Mouse (Mus musculus) urinary bladder, adult 2 months (tissue): ENCODE measurements around the gene Atp8a2. TPM values are rescaled to one million over a fixed set of nuclear protein-coding genes. Genes with fewer than 3 reads are reported as not detected.
A peak's percentile ranks its signal among the peaks of the same experiment; 100 is the strongest.

Experiments used
- DNase-seq: peaks from one replicate; pipeline ENCODE4 v3.0.0; 2022; ENCODE audit warnings: low spot score
- polyA plus RNA-seq: library from polyadenylated mRNA; depleted of rRNA; stranded (reverse); fragments of >200 nt; gene quantifications from 2 replicates; pipeline ENCODE4 v1.2.3, GENCODE M21; 2012

The Atp8a2 gene
- polyA plus RNA-seq, 1 experiment: 1.4 TPM

DNA sequence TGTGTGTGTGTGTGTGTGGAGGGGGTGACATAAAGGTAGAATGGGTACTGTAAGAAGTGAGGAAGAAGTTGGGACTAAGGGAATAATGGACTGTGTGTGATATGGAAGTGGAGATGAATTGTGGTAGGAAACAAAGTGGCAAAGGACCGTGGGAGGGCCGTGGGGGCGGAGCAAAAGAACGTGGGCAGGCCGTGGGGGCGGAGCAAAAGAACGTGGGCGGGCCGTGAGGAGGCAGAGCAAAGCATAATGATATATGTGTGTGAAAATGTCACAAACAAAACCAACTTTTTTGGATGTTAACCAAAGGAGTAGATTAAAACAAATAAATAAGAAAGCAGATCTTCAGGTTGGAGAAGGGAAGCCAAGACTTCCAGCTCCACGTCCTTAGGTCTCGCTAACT is 44.6 kb downstream of the Atp8a2 start:
- no peak for DNase-seq

DNA sequence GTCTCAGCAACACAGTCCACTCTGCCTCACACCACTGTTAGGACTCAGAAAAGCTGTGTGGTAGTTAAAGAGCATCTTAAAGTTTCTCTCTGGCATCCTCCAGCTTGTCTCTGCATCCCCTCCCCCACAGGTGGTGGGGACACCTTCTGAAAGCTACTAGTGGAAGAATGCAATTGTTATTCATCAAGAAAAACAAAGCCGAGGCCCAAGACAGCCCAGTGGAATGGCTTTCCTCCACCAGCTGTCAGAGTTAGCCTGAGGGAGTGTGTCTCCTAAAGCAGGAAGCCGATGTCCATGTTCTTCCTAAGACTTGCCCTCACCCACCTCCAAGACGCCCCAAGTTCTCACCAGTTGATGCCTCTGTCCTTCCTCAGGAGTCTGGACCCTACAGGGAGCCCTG is 48.1 kb downstream of the Atp8a2 start:
- no peak for DNase-seq

DNA sequence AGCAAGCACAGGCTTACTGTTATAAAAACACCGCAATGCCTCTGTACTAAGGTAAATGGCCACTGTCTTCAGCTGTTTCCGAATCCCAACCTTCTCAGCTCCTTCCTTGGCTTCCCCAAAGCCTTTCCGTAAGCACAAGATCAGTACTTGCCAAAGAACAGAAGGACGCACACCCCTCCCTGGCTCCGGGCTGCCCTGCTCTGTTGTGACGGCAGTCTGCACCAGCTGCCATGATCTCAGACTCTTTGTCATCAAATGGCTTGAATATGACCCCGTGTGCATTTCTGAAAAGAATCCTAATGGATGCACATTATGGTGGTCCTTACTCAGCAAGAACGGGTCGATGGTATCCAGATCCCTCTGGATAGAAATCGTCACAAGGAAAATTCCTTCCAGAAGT is 53.7 kb downstream of the Atp8a2 start:
- no peak for DNase-seq

DNA sequence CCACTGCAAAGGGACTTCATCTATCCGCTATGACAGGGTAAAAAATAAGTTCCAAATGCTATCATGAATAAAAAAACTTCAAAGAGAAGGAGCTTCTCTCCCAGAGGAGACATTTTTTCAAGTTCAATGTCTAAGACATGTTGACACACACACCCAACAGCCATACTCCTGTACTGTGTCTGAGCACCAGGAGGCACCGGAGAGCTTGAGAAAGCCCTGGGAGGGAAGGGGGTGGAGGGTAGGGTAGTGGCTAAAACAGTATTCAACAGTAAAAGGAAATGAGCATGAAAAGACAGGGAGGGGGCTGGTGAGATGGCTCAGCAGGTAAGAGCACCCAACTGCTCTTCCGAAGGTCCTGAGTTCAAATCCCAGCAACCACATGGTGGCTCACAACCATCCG is 58.6 kb downstream of the Atp8a2 start:
- no peak for DNase-seq

DNA sequence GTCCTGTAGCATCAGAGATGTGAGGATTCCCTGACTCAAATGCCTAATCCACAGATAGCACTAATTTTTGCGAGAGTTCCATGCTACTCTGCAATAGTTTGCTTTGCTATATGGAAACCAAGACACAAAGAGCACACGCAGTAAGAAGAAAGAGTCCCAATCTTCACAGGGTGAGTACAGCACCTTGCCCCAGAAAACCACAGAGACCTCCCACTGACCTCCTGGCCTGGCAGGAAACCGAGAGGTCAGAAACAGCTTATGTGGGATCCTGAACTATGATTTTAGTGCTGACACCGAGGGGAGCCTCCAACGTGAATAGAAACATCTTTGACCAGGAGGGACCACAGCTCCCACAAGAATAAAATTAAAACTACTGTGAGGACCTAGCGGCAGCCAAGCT is 59.2 kb downstream of the Atp8a2 start:
- DNase-seq: no peak

DNA sequence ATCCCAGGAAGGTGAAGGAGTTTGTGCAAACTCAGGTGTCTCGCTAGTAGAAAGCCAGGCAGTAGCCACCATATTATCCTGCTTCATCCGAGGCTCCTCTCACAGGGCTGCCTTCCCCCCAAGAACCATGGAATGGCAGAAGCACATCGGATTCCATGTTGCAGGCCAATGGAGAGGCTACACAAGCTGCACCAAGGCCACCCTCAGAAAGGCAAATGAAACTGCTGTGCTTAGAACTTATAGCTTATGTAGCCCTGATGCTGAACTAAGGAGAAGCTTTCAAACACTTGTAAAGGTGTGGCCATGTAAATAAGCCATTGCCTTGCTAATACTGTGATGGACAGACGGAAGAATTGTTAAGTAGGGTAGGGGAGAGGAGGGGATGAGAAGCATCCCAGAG is 61.2 kb downstream of the Atp8a2 start:
- DNase-seq: no peak

DNA sequence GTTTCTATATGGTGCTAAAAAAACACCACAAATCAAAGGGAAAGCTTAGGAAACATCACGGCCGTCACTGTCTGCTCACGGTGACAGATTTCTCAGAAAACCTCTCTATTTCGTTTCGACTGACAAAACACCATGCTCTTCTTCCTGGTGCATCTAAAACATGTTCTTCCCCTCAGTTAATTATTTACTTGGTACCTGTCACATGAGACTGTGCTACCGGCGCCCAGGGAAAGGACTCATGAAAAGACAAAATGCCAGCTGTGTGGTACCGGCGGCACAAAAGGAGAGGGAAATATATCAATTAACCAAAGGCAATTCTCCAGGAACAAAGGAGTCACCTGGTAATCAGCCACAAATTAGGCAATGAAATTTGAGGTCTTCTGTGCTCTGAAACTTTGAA is 62.3 kb downstream of the Atp8a2 start:
- DNase-seq: no peak

DNA sequence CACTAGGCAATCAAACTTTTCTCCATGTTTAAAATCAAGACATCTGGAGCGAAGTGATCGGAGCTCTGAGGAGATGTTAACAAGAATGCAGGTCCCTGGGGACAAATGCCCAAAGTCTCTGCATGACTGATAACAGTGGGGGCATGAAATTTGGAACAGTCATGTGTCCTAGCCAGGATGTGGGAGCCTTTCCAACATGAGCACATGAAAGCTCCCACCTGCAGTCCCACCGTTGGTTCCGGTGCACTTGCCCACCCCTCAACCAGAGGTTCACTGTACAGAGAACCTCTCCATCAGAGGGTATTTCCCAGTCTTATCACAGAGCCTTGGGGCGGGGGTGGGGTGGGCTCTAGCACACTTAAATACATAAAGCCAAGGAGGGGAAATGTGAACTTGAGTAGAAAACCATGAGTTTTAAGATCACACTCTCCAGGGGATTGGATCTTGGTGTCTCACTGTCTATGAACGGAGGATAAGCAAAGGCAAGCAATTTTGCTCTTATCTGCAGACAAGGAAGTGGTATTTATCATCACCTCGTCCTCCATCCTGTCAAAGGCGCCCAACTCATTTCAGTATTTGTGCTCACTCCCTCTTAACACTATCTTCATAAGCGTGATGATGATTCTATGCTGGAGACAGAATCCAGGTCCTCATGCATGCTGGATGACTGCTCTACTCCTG is 65.6 kb downstream of the Atp8a2 start:
- no peak for DNase-seq

DNA sequence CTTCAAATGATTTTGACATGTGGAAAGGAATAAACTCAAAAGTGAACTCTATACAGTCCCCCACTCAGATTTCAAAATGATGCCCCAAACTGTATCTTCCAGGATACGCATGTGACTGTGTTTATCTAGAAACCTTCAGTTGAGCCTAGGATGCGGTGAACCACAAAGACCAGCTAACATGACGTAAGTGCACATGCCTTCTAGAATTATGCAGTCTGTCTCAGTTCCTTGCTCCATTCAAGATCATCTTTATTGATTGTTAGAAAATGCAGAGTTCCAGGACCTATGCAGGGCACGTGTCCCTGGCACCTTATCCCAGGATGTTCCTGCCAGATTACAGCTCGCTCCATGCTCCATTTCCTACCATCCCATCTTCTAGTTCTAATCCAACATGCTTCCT is 67.4 kb downstream of the Atp8a2 start:
- no peak for DNase-seq

DNA sequence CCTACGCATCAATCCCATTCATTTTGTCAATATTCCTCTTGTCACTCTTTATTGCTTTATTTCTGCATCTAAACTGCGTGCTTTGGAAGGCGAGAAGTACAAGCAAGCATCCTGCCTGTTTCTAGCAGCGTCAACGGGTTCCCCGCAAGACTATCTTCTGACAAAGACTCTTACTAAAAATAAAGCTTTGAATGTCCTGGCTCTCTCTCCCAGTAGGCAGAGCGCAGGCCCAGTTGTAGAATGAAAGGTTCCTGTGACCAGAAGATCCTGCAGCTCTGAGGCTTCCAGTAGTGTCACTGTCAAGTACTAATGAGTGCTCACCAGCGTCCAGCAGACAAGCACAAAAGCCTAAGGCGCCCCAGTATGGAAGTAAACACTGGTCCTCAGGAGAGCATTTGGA is 71.8 kb downstream of the Atp8a2 start:
- no peak for DNase-seq

DNA sequence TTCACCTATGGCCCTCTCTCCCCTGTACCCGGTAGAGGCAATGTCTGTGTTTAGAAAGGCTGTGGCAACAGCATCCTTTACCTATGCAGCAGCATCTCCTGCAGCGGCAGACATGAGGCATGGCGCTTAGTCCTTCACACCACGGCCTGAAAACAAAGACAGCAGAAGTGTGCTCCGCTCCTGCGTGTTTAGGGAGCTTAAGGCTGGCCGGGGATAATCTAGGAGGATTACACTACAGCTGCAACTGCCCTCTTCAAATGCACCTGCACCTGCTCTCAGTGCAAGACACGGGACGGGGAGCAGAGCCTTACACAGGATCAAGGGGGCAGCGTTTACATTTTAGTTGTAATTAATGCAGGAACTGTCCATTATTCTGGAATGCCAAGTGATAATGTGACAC is 75.4 kb downstream of the Atp8a2 start:
- no peak for DNase-seq

DNA sequence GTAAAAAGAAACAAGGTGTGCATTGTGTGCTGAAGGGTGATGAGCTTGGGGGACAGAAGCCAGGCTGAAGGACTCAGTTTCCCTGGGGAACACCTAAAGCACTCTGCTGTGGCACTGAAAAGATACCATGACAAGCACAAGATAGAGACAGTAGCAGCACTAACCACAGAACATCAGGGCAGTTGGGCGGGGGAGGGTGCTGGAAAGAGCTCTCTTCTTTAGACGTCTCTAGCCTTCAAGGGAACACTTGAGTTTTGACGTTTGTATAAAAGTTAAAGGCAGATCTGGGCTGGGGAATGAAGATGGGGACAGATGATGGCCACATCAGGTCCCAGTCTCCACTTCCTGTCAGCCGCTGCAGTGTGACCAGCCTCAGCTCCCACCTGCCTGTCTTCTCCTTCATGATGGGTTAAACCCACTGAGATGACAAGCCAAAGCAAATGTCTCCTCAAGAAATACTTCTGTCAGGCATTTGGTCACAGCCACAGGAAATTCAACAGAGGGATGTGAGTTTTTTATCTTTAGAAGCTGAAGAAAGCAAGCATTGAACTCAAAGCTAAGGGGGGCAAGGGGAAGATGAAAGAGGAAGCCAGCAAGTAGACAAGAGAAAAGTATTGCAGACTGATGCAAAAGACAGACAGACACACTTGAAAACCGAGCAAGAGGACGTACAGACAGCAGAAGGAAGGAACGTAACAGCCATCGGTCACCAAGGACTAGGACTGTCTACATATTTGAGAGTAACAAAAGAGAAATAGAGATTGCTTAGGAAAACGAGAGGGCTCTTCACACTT is 79.0 kb downstream of the Atp8a2 start:
- no peak for DNase-seq

DNA sequence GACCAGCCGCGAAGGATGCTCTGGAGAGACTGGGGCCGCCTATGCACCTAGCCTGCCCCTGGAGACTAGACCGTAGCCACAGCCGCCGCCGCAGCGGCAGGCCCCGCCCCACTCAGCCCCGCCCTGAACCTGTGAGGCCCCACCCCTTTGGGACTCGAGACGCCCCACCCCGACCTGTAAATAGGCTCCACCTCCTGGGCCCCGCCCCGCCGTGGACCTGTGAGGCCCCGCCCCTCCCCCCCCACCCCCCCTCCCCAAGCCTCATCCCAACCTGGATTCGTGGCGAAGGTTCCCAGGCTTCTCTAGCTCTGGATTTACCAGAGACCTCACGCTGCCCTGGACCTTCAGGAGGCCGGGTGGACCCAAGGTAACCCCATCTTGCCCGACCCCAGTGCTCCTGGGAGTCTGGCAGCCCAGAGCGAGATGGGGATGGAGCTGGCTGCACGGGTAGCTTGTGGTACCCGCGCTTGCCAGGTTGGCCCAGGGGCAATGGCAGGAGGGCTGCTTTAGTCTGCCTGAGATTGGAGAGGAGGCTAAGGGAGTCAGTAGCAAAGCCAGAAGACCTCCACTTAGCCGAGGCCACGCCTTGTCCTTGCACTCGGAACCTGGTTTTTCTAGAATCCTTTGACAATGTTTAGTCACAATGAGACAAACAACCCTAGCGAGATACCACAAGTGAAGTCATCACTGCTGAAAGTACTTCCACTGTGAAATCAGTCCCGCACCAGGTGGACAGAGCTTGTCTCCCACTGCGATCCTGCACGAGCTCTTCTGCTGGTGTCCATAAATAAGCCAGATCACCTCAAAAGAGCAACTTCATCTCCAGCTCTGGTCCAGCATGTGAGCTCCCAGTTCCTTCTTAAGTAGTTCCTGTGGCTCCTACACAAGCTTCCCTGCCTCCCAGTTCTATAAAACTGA is 109.9 kb downstream of the Atp8a2 start:
- DNase-seq: peak; percentile 29

DNA sequence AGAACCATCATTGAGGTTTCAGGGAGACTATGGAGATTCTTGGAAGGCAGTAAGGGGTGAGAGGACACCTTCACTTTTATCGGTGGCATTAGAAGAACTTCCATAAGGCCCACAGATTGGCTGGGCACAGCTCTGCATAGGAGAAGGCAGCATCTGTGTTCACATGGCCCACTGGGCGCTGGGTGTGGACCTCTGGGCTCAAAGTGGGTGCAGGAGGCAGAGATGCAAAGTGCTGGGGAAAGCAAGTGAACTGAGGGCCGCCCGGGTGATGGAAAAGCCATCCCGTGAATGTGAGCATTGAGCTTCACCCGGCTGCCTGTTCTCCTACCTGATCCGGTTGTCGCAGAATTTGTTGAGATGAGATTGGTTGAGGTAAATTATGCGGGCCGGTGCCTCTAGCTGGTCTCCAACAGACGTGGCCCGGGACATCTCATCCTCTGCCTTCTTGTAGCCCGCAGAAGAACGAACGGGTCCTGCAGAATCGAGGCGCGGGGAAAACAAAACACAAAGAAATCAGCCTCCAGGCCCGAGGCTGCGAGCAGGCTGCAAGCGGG is 110.6 kb downstream of the Atp8a2 start:
- DNase-seq: no peak

DNA sequence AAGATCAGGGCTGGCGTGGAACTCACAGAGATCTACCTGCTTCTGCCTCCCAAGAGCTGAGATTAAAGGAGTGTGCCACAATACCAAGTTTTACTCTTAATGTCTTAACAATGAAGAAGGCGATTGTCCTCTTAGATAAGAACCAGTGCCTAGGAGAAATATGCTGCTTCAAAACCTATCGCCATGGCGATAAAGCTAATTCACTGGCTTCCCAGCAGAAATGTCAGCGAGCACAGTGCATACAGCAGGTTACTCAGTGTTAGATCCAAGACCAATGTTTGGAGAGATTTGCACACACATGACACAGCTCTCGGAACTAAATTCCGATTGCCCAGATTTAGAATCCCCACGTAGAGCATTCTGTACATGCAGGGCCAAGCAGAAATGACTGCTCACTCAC is 114.2 kb downstream of the Atp8a2 start:
- no peak for DNase-seq

DNA sequence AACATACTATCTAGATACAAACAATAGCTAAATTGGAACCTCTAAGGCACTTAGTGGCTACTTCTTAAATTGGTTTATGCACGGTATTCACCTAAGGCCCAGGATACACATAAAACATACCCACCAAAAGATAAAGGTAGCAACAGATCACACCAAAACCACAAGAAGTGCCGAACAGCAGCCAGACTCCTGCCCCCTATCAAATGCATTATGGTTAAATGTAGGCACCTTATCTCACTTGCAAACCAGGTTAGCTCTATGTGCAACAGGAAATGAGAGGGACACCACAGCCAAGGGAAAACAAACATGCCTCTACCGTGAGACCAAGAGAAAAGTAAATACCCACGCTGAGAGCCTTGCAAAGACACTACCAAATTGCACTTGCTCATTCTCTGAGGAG is 124.5 kb downstream of the Atp8a2 start:
- DNase-seq: no peak

DNA sequence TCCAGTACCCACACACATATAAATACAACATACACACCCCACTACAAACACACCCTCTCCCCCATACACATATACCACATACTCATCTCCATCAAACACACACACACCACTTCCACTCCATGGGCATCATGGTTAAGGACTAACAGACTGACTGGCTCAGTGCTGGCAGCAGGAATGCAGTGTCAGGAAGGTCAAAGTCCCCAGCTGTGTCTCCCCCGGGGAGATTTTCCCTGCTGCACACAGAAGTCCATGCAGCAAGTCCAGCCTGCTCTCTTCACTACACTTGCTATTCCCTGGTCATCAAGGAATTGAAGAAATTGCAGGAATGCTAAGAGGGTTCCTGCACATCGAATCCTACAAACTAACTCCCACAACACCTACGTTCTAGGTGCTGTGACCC is 131.8 kb downstream of the Atp8a2 start:
- DNase-seq: no peak

DNA sequence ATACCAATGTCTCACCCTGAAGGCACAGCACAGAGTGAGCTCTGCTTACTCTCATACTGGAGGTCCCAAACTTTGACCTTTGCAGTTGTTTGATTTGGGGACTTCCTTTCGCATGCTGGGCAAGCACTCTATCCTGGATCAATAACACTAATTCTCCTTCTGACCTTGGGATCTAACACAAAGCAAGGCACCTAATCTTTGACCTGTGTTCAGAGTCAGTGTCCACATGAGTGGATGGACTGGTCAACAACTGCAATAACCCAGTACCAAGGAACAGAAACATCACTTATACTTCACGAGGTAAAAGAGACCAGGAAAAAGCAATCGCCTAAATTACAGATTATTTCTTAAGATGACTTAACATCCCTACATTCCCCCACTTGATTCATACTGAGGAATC is 136.0 kb downstream of the Atp8a2 start:
- DNase-seq: no peak

DNA sequence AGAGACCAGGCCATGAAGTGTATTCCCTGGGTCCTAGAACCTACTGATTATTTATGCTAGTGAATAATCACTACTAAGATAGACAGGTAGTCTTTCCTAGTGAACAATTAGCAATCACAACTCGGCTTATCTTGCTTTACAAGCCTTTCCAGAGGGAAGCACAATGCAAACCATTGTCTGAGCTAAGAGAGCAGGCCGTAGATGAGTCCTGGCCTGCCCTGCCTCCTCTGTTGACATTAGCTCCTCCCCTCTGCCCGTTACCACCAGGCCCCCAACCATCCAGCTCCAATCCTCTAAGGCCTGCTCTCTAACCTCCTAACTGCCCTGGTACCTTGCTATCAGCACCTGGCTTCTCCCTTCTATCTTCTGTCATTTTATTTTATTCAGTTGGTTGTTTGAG is 138.1 kb downstream of the Atp8a2 start:
- DNase-seq: no peak

DNA sequence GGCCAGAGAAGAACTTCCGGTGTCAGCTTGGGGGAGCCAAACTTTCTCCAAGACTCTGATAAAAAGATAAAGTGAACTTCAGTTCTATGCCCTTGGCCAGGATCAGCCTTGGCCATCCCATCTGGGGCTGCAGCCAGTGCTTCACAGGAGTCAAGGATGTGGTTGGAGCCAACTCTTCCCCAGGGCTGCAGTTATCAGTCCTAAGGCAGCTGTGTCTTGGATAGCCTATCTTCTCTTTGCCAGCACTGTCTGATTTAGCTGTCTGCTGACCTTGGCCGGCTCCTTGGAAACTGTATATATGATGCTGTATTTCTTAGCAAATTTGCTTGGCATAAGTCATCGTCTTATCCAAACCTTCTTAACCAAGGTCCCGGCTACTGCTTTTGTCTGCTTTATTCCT is 141.7 kb downstream of the Atp8a2 start:
- no peak for DNase-seq

DNA sequence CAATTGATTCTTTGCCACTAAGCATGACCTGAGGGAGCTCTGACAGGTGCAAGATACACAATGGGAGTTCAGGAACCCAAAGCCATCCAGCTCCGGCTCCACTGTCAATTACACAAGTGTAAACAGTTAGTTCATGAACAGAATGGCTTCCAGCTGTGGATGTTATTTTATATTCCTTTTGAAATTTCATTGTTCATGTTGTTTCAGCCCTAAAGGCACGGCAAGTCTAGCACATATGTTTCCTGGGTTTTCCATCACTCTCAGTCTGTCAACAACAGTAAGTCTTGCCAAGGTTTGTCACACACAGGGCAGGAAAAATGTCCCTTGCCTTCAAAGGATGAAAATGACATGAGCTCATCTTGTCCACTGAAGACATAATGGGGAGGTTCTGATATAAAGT is 166.3 kb downstream of the Atp8a2 start:
- DNase-seq: no peak

DNA sequence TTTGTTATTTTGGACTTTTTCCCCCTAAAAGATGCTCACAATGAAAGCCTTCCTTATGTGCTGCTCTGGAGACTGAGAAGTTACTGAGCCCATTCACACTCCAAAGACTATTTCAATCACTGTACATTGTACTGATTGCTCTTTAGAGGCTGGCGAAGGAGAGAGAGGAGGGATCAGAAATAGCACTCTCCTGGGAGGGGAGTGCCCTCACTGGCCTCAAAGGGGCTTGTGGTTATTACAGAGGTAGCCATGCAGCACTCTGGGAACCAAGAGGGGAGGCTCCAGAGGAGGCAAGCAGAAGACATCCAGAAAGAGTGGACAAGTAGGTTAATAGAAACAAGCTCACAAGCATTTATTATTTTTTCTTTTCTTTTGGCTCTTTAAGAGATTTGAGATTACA is 169.8 kb downstream of the Atp8a2 start:
- no peak for DNase-seq
